Mouse (Mus musculus) heart, adult 8-10 months (tissue): ENCODE data around the gene Fam187a. TPM values are rescaled to one million over a fixed set of nuclear protein-coding genes. Genes with fewer than 3 reads are reported as not detected.

Source experiments
- DNase-seq: peaks from one replicate; pipeline ENCODE4 v3.0.0; 2022; ENCODE audit warnings: low spot score
- total RNA-seq, 4 experiments: library from RNA; stranded (reverse); gene quantifications; 2 replicates each; pipeline ENCODE4 v1.2.4; 2022

The Fam187a gene
- not detected for total RNA-seq

GRCm38 (mm10) chr11:102884616-102885219 is at the start of gene Fam187a:
Gene Fam187a (plus strand): TSS chr11:102885169.
- no peak for DNase-seq

- no peak for DNase-seq
Measured at GRCm38 (mm10) chr11:102835549-102835948, 49.4 kb upstream of the Fam187a start, which contains the start of gene Higd1b. Gene Higd1b (plus strand): TSS chr11:102835849.

GRCm38 (mm10) chr11:102836146-102836545 is 48.8 kb upstream of the Fam187a start:
- peak; percentile 45 for DNase-seq

GRCm38 (mm10) chr11:102837385-102837784 is 47.6 kb upstream of the Fam187a start:
- no peak for DNase-seq

- DNase-seq: peak; percentile 49
Measured at GRCm38 (mm10) chr11:102838126-102838525, 46.8 kb upstream of the Fam187a start.

GRCm38 (mm10) chr11:102838616-102839150 is 46.3 kb upstream of the Fam187a start:
- DNase-seq: no peak

GRCm38 (mm10) chr11:102845926-102846325 is 39.0 kb upstream of the Fam187a start:
- DNase-seq: no peak

GRCm38 (mm10) chr11:102851883-102852282 is 33.1 kb upstream of the Fam187a start:
- DNase-seq: peak; percentile 50

GRCm38 (mm10) chr11:102853760-102854159 is 31.2 kb upstream of the Fam187a start:
- DNase-seq: no peak

- no peak for DNase-seq
Measured at GRCm38 (mm10) chr11:102855941-102856340, 29.0 kb upstream of the Fam187a start.

- DNase-seq: no peak
Measured at GRCm38 (mm10) chr11:102858951-102859350, 26.0 kb upstream of the Fam187a start.

- no peak for DNase-seq
Measured at GRCm38 (mm10) chr11:102859933-102860332, 25.0 kb upstream of the Fam187a start.

- peak; percentile 48 for DNase-seq
Measured at GRCm38 (mm10) chr11:102864272-102864671, 20.7 kb upstream of the Fam187a start.

GRCm38 (mm10) chr11:102874801-102875334 is 10.1 kb upstream of the Fam187a start:
- no peak for DNase-seq

- DNase-seq: no peak
Measured at GRCm38 (mm10) chr11:102879558-102879957, 5.4 kb upstream of the Fam187a start.

- DNase-seq: peak; percentile 95
Measured at GRCm38 (mm10) chr11:102880585-102881313, 4.2 kb upstream of the Fam187a start, which contains the start of the genes Eftud2 and Ccdc103. Gene Eftud2 (minus strand): TSS chr11:102880985. Gene Ccdc103 (plus strand): TSS chr11:102881204.

- DNase-seq: no peak
Measured at GRCm38 (mm10) chr11:102881314-102882198, 3.4 kb upstream of the Fam187a start.

GRCm38 (mm10) chr11:102887433-102887832 is 2.5 kb downstream of the Fam187a start:
- no peak for DNase-seq

GRCm38 (mm10) chr11:102888135-102888534 is 3.2 kb downstream of the Fam187a start:
- no peak for DNase-seq

GRCm38 (mm10) chr11:102890096-102890495 is 5.1 kb downstream of the Fam187a start:
- DNase-seq: no peak

- peak; percentile 47 for DNase-seq
Measured at GRCm38 (mm10) chr11:102893015-102893651, 8.2 kb downstream of the Fam187a start.
